Mouse (Mus musculus) left cerebral cortex, postnatal 4 days (tissue): ENCODE data around the gene Btbd11. TPM values are rescaled to one million over a fixed set of nuclear protein-coding genes. Genes with fewer than 3 reads are reported as not detected.

Source experiments
- DNase-seq: peaks from one replicate; pipeline ENCODE4 v3.0.0-alpha.2; 2022
- intact Hi-C: fragments of 180-260 bp; cut with DNase I; formaldehyde crosslinking; loops from one replicate; pipeline ENCODE4 v1.15.1; 2025
- total RNA-seq, 2 experiments: library from RNA; stranded (reverse); gene quantifications; 2 replicates each; pipeline ENCODE4 v1.2.3; 2021

The Btbd11 gene
- total RNA-seq, 2 experiments from 2014 or later = 25.4 to 29.7 TPM

- DNase-seq = no peak
- intact Hi-C loops = no loop called here
Measured at GRCm38 (mm10) chr10:85411120-85411519, 24.5 kb downstream of the Btbd11 start.

DNA sequence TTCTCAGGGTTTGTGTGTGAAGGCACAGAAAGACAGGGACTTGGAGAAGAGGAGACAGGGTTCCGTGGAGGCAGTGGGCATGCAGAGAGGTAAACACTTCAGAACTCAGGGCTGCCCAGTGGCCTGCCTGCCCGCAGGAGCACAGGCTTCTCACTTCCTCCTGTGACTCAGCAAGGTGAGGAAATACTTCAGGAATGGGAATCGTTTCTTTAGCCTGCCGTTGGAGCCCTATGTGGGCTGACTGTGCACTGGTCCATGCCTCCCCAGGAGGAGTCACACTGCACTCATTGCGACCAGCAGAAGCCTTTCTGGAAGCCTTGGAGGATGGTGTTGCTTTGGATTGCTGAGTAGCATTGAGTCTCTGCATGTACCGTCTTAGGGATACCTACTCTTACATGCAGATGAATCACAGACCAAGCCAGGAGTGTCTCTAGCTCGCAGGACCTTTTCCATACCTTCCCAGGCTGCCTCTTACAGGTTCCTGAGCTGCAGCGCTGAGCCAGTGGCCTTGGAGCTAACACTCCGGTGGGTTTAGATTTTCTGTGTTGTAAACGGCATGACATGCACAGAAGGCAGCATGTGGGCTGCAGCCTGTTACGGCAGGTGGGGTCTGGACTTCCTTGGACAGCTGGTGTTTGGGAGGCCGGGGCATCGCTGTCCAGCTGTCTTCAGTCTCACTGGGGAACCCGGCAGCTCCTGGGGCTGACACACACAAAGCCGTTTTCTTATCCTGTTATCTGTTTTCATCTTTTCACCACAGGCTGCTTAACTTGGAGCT, 34.4 kb downstream of the Btbd11 start:
- peak; percentile 78 for DNase-seq
- intact Hi-C loops = no loop called here

DNA sequence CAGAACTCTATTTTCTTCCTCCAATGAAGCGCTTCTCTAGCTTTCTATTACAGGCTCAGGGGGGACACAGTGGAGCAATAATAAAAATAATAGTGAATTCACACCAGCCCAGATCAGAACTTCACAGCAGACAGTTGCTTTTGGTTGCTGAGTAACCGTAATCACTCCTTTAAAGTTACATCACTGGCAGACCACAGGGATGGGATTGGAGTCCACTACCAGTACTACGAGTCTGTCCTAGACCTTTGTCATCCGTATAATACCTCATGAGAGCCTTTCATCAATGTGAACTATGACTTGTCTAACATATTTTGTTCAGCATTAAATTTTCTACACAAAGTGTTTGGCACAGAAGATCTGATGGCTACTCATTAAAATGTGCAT, 35.0 kb downstream of the Btbd11 start:
- no peak for DNase-seq
- intact Hi-C loops = no loop called here

DNA sequence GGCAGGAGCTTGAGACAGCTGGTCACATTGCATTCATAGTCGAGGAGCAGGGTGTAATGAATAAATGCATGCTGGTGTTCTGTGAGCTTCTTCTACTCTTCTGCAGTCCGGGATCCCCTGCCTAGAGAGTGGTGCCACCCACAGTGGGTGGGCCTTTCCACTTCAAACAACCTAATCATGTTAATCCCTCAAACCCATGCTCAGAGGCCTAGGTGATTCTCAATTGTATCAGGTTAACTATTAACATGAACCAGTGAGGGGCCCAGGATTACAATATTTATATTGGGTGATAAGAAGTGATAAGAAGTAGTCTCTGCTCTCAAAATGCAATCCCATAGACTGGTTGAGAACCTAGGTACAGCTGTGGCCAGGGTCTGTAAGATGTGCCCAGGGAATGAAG, 39.1 kb downstream of the Btbd11 start:
- no peak for DNase-seq
- intact Hi-C loops = no loop called here

DNA sequence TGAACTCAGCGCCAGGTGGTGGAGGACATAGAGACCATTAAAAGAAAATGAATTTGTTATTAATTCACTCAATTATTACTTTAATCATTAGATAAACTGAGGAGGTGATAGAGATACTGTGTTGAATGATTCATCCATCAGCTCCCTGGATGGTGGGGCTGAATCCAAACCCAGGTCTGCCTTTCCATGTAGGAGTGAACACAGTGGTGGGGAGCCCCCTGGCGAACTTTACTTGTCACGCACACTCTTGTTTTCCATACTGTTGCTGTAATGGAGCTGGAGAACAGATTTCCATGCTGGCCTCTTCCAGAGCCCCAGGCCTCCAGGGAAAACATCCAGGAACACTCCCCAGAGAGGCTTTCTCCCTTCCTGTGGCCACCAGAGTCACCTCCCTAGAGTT, 50.6 kb downstream of the Btbd11 start:
- intact Hi-C loops = no loop called here
- no peak for DNase-seq

- intact Hi-C loops = no loop called here
- no peak for DNase-seq
Measured at GRCm38 (mm10) chr10:85443371-85443770, 56.8 kb downstream of the Btbd11 start.

DNA sequence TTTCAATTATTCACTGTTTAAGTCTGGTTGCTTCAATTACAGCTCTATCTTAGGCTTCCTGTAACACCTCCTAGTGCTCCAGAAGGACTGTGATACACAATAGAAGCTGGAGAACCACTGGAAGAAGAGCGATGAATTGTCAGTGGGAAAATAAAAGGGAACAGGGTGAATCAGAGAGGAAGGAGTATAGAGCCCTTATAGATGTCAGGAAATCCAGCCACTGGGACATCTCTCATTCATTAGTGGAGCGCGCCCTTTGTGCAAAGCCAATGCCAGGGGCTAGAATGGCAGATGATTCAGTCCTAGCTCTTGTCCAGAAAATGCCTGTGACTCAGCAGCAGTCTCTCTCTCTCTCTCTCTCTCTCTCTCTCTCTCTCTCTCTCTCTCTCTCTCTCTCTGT, 59.3 kb downstream of the Btbd11 start:
- no peak for DNase-seq
- intact Hi-C loops = no loop called here

- intact Hi-C loops = no loop called here
- peak; percentile 62 for DNase-seq
Measured at GRCm38 (mm10) chr10:85446700-85447099, 60.1 kb downstream of the Btbd11 start.

DNA sequence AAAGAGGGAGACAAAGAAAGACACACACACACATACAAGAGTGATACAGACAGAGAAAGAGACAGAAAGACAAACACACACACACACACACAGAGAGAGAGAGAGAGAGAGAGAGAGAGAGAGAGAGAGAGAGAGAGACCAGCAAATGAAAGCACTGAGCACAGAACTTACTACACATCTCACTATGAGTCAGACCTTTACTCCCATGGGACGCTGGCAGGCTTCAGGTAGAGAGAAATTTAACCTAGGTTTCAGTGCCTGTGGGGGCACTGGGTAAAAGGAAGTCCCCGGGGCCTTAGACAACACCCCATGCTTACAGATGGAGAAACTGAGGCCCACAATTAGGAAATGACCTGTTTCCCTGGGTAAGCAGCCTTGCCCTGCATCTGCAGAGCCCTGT, 61.3 kb downstream of the Btbd11 start:
- intact Hi-C loops = no loop called here
- no peak for DNase-seq

GRCm38 (mm10) chr10:85451629-85452368, 65.2 kb downstream of the Btbd11 start:
- DNase-seq = no peak
- intact Hi-C loops = no loop called here

- intact Hi-C loops = no loop called here
- peak; percentile 57 for DNase-seq
Measured at GRCm38 (mm10) chr10:85453221-85453775, 66.7 kb downstream of the Btbd11 start.

- intact Hi-C loops = no loop called here
- no peak for DNase-seq
Measured at GRCm38 (mm10) chr10:85455985-85456384, 69.4 kb downstream of the Btbd11 start.

DNA sequence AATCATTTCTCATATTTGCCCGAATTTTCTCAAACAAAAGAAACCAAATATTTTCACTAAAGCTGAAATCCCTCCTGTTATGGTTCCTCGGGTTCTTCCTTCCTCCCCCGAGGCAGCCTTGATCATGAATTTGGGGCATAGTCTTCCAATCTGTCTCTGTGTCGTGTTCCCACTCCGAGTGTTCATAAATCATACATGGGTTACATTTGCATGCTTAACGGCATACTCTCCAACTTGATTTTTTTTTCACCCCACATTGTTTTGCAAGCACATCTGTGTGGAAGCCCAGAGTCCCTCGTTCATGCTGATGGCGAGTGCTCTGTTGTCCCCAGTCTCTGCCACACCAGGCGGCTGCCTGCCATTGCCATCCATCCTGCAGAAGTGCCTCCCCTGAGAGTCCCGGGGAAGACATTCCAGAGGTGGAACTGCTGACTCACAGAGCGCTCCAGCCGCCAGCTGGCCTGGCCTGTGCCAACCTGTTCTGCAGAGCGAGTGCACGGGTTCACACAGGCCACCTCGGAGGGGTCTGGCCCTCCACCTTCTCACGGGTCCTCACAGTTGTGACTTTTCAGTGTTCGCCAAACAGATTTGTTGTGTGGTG, 72.2 kb downstream of the Btbd11 start:
- DNase-seq = peak; percentile 48
- intact Hi-C loops = no loop called here

DNA sequence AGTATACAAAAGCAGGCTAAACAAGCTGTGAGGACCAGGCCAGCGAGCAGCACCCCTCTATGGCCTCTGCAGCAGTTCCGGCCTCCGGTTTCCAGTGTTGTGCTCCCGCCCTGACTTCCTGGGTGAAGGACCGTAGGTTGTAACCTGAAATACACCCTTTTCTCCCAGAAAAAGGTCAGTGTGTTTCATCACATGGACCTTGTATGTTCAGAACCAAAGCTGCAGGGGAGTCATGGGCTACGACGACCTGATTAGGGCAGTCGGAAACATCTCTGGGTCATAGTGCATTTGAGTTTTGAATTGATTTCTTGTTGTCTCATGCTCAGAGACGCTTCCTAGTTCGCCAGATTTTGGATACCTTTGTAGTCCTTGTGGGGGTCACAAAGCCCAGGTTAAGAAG, 74.1 kb downstream of the Btbd11 start:
- DNase-seq = no peak
- intact Hi-C loops = no loop called here

- peak; percentile 68 for DNase-seq
- intact Hi-C loops = no loop called here
Measured at GRCm38 (mm10) chr10:85464152-85464551, 77.5 kb downstream of the Btbd11 start.

- intact Hi-C loops = no loop called here
Measured at GRCm38 (mm10) chr10:85465516-85466408, 79.1 kb downstream of the Btbd11 start.

GRCm38 (mm10) chr10:85466409-85466761, 79.8 kb downstream of the Btbd11 start:
- intact Hi-C loops = no loop called here
- DNase-seq = no peak

More at GRCm38 (mm10) chr10:85465516-85466408, 79.1 kb downstream of the Btbd11 start:
- peak; percentile 72 for DNase-seq

DNA sequence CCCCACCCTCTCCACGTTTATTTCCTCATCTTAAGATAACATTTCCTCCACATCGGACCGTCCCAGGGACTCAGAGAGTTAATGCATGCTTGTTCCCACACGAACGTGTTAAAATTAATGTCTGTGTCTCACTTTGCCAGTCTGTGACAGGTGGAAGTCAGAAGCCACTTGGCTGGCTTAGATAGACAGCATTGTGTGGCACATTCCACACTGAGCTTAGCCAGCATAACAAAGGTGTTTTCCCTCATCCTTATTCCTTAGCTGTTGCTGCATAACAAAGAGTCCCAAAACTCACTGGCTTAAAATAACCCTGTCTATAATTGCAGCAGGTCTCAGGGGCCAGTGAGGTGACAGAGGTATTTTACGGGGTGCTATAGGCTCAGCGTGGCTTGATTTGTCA, 80.8 kb downstream of the Btbd11 start:
- DNase-seq = no peak

GRCm38 (mm10) chr10:85468527-85468926, 81.9 kb downstream of the Btbd11 start:
- no peak for DNase-seq
- intact Hi-C loops = no loop called here

More for the DNA sequence above, 80.8 kb downstream of the Btbd11 start:
- intact Hi-C loops = no loop called here

GRCm38 (mm10) chr10:85469341-85469740, 82.7 kb downstream of the Btbd11 start:
- intact Hi-C loops = no loop called here
- DNase-seq = peak; percentile 61
